Mouse (Mus musculus) intestine, embryonic 15.5 days (tissue): ENCODE results near the gene Gm813. TPM values are rescaled to one million over a fixed set of nuclear protein-coding genes. Genes with fewer than 3 reads are reported as not detected.

Experiments used
- ATAC-seq: fragments of 200-750 bp; cut with Nextera tagmentation; 2 replicates; pipeline ENCODE4 v1.8.0; 2017; ENCODE audit warnings: moderate TSS enrichment, moderate library complexity
- H3K27ac ChIP-seq: fragments of 300-500 bp; sonication (generic); 2 replicates; pipeline ENCODE4 v1.5.1; 2015; ENCODE audit warnings: mild to moderate bottlenecking, inconsistent platforms
- H3K27me3 ChIP-seq: fragments of 300-500 bp; sonication (generic); replicated peaks from 2 replicates; pipeline ENCODE4 v1.6.1; 2015; ENCODE audit warnings: inconsistent platforms
- H3K36me3 ChIP-seq: fragments of 300-500 bp; sonication (generic); 2 replicates; pipeline ENCODE4 v1.6.1; 2015; ENCODE audit warnings: inconsistent platforms
- H3K4me1 ChIP-seq: fragments of 300-500 bp; sonication (generic); replicated peaks from 2 replicates; pipeline ENCODE4 v1.6.1; 2015; ENCODE audit warnings: inconsistent platforms
- H3K4me2 ChIP-seq: fragments of 300-500 bp; sonication (generic); replicated peaks from 2 replicates; pipeline ENCODE4 v1.6.1; 2015; ENCODE audit warnings: mild to moderate bottlenecking, inconsistent platforms
- H3K4me3 ChIP-seq: fragments of 300-500 bp; sonication (generic); replicated peaks from 2 replicates; pipeline ENCODE4 v1.5.1; 2015; ENCODE audit warnings: inconsistent platforms
- H3K9ac ChIP-seq: fragments of 300-500 bp; sonication (generic); 2 replicates; pipeline ENCODE4 v1.6.1; 2015; ENCODE audit warnings: inconsistent platforms
- H3K9me3 ChIP-seq: fragments of 300-500 bp; sonication (generic); 2 replicates; pipeline ENCODE4 v1.6.1; 2016; ENCODE audit warnings: inconsistent platforms
- WGBS: fragments of 180-500 bp; shearing (Covaris S2); methylation state at CpG from one replicate; pipeline ENCODE4 v1.1.7; 2015; 5-methylcytosine and 5-hydroxymethylcytosine counted together
- polyA plus RNA-seq: library from polyadenylated mRNA; unstranded; fragments of >200 nt; fragmentation: Nextera tagmentation; extraction: Ambion mirVana; gene quantifications from 2 replicates; pipeline ENCODE4 v1.2.1, GENCODE M21; 2015

Gm813 gene
- polyA plus RNA-seq, 1 experiment from 2014 or later: not detected

DNA sequence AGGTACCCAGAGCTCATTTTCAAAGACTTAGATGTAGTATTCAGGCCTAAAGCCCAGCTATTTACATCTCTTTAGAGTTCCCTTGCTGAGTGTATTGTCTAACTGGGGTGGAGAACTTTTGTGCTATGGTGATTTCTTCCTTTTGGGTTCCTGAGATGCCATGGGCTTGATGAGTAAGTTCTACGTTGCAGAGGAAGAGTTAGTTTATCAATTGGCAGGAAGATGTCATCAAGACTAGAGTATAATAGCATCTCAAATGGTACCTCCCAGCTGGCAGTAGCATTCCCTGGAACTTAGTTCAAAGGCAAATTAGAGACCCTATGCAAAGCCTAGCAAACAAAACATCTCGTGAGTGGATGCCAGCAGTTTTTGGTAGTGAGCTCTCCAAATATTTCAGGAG is 19.1 kb upstream of the Gm813 start:
- no peak for ATAC-seq
- no peak overlapping the region for H3K4me2 ChIP-seq
- H3K27me3 ChIP-seq: no peaks in the 10 kb centered on the region
- H3K27ac ChIP-seq: no peak overlapping the region
- 52% methylated on average over 2 of the region's 2 CpGs for WGBS
- H3K4me1 ChIP-seq: no peaks in the 10 kb centered on the region
- no peaks in the 10 kb centered on the region for H3K36me3 ChIP-seq
- H3K4me3 ChIP-seq: no peak overlapping the region
- H3K9ac ChIP-seq: no peak overlapping the region
- no peaks in the 10 kb centered on the region for H3K9me3 ChIP-seq

DNA sequence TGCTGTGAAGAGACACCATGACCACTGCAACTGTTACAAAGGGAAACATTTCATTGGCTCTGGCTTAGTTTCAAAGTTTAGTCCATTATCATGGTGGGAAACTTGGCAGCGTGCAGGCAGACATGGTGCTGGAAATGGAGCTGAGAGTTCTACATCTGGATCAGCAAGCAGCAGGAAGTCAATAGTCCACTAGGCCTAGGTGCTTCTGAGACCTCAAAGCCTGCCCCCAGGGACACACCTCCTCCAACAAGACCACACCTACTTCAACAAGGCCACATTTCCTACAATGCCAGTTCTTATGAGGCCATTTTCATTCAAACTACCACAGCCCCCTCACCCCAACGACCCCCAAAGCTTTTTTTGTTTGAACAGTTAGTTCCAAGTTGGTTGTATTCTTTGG is 13.0 kb upstream of the Gm813 start:
- H3K4me2 ChIP-seq: no peak overlapping the region
- 57% methylated on average over 2 of the region's 2 CpGs for WGBS
- no peaks in the 10 kb centered on the region for H3K27me3 ChIP-seq
- no peaks in the 10 kb centered on the region for H3K9me3 ChIP-seq
- no peak overlapping the region for H3K4me3 ChIP-seq
- H3K4me1 ChIP-seq: no peaks in the 10 kb centered on the region
- ATAC-seq: no peak
- H3K36me3 ChIP-seq: no peaks in the 10 kb centered on the region
- H3K27ac ChIP-seq: no peak overlapping the region
- no peak overlapping the region for H3K9ac ChIP-seq

DNA sequence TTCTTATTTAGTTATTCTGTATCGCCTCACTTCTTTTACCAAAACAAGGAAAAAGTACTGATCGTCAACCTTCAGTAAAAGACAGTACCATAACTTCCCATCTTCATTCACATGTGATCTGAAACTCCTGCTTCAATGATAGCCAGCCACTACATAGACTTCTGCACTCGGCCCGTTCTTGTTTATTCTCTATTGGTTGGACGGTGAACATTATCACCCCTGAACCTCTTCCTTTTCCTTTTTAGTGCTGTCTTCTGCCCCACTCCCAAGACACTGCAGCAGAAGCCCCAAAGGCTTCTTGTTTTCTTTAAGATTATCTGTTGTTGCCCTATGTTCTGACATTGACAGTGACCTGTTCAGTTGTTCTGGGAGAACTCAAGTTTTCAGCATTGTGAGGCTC is 12.2 kb upstream of the Gm813 start:
- Histone ChIP-seq H3K4me1 (no peaks in the 10 kb centered on the region), H3K27ac (no peak overlapping the region), H3K4me3 (no peak overlapping the region), H3K27me3 (no peaks in the 10 kb centered on the region), H3K36me3 (no peaks in the 10 kb centered on the region), H3K4me2 (no peak overlapping the region), H3K9me3 (no peaks in the 10 kb centered on the region), H3K9ac (no peak overlapping the region)
- WGBS: 88% methylated on average over 5 of the region's 5 CpGs
- no peak for ATAC-seq

DNA sequence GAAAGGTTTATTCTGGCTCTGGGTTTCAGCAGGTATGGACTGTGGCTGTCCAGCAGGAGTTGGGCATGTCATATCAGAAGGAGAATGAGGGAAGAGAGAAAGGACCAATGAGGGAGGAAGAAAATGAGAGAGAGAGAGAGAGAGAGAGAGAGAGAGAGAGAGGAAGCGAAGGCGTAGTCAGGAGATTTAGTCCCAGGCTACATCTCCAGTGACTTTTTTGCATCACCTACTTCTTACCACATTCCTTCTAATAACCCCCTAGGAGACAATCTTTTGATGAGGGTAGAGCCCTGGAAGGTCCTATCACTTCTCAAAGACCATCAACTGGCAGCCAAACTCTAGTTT is 11.5 kb upstream of the Gm813 start:
- H3K27me3 ChIP-seq: no peaks in the 10 kb centered on the region
- no peak for ATAC-seq
- H3K9me3 ChIP-seq: no peaks in the 10 kb centered on the region
- WGBS: 100% methylated on average over 2 of the region's 2 CpGs
- H3K4me3 ChIP-seq: no peak overlapping the region
- H3K4me1 ChIP-seq: no peaks in the 10 kb centered on the region
- no peak overlapping the region for H3K27ac ChIP-seq
- H3K9ac ChIP-seq: no peak overlapping the region
- H3K36me3 ChIP-seq: no peaks in the 10 kb centered on the region
- H3K4me2 ChIP-seq: no peak overlapping the region

DNA sequence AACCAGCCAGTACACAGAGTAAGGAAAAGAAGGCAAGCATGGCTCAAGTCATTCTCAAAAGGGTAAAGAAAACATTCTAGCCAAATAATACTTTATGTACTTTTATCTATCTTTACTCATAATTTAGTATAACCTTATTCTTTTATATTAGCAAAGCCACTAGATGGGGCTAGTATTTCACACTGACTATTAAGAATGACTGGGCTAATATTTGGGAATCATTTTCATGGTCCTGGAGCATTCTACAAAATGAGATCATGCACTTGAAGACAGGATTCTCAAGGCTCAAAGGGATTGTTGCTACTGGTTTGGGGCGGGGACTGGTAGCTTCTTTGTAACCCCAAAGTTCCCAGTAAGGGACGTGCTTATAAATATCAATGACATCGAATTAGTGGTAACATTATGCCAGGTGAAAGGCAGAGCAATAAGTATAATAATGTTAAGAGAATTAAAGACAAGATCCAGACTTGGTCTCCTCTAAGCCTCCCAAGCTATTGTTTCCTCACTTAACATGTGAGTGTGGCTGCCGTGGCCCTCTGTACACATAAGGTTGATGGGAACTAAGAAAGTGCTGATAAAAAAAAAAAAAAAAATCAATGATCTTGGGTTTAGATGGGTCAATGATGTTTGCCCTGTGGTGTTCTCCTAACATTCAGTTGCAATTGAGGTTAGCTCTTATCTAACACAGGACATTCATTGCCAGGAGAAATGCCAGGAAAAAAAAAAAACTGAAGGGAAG is 11.0 kb upstream of the Gm813 start:
- Histone ChIP-seq H3K36me3 (no peaks in the 10 kb centered on the region), H3K4me2 (no peak overlapping the region), H3K9ac (no peak overlapping the region), H3K9me3 (no peaks in the 10 kb centered on the region), H3K4me3 (no peak overlapping the region), H3K27me3 (no peaks in the 10 kb centered on the region), H3K27ac (no peak overlapping the region), H3K4me1 (no peaks in the 10 kb centered on the region)
- 81% methylated on average over 4 of the region's 4 CpGs for WGBS
- no peak for ATAC-seq

DNA sequence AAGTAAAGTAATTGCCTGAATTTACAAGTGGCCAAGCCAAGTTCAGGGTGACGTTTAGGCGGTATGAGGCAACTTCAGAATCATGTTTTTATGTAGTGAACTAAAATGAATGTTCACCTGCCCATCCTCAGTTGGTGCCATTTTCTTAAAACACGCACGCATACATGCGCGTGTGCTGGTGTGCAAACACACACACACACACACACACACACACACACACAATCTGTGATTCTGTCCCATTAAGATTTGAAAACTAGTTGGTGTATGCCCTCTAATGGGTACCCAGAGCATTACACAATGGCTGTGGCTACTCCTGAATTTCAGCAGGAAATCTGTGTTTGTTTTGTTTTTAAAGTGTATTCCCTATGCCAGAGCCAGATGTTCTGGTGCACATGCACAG is 7.2 kb upstream of the Gm813 start:
- H3K27ac ChIP-seq: no peak overlapping the region
- 87% methylated on average over 6 of the region's 6 CpGs for WGBS
- no peaks in the 10 kb centered on the region for H3K4me1 ChIP-seq
- no peaks in the 10 kb centered on the region for H3K9me3 ChIP-seq
- ATAC-seq: peak; percentile 49; the same call in 1 of the 2 replicates
- no peak overlapping the region for H3K9ac ChIP-seq
- H3K36me3 ChIP-seq: no peaks in the 10 kb centered on the region
- H3K4me3 ChIP-seq: no peak overlapping the region
- no peaks in the 10 kb centered on the region for H3K27me3 ChIP-seq
- H3K4me2 ChIP-seq: no peak overlapping the region

DNA sequence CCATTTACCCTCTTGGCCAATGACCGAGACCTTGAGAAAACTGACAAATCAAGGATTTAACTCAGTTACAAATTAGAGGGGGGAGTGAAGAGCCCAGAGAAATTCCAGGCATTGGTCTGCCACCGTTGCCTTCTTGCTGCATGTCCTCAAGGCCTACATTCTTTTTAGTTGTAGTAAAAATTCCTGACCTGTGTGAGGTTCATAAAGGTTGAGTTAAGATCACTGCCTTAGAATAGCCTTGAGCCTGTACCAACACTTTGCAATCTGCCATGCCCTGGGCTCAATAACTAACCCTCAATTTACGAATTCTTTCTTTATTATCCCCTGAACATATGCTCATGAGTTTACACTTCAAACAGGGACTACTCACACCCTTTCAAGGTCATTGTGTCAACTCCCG is 6.3 kb upstream of the Gm813 start:
- H3K4me2 ChIP-seq: no peak overlapping the region
- H3K36me3 ChIP-seq: no peaks in the 10 kb centered on the region
- ATAC-seq: no peak
- H3K27ac ChIP-seq: no peak overlapping the region
- no peak overlapping the region for H3K4me3 ChIP-seq
- no peaks in the 10 kb centered on the region for H3K27me3 ChIP-seq
- H3K9ac ChIP-seq: no peak overlapping the region
- 58% methylated on average over 4 of the region's 4 CpGs for WGBS
- H3K4me1 ChIP-seq: no peaks in the 10 kb centered on the region
- no peaks in the 10 kb centered on the region for H3K9me3 ChIP-seq

DNA sequence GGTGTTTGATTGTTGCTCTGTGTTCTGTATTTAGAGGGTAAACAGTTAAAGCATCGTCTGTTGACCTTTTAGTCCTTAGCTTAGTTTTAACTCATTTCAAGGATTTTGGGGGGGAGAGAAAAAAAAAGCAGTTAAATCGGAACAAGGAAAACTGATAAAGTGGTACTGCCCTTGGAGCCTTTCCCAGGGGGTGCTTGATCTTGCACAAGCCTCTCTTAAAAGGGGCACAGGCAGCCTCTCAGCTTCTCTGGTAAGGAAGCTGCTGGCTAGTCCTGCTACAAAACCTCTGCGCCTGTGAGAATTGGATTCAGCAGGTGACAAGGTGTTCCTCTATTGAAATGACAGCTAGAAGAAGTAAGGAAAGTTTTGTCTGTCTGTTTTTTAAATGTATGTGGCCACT is 5.6 kb upstream of the Gm813 start:
- Histone ChIP-seq H3K9me3 (no peaks in the 10 kb centered on the region), H3K4me1 (no peaks in the 10 kb centered on the region), H3K9ac (no peak overlapping the region), H3K27me3 (no peaks in the 10 kb centered on the region), H3K36me3 (no peaks in the 10 kb centered on the region), H3K4me2 (no peak overlapping the region), H3K4me3 (no peak overlapping the region), H3K27ac (no peak overlapping the region)
- no peak for ATAC-seq
- WGBS: 84% methylated on average over 3 of the region's 3 CpGs

DNA sequence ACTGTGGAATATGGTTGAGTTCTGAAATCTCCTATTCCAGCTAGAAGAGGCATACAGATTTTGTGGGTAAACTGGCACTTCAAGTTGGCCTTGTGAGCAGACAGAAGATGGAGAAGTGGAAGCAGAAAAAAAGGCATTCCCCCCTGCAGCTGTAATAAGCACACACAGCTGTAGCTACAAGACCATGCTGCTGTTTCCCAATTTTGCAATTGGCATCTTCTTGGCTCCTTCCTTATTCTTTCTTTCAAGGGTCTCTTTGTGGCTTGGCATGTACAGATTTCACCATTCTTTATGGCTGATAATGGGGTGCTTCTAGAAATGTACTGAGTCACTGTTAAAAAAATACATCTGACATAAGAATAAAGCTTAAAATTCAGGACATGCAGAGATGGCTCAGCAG is 568 bp upstream of the Gm813 start:
- Histone ChIP-seq H3K4me3 (no peak overlapping the region), H3K36me3 (no peaks in the 10 kb centered on the region), H3K4me2 (no peak overlapping the region), H3K27ac (no peak overlapping the region), H3K4me1 (no peaks in the 10 kb centered on the region), H3K9ac (no peak overlapping the region), H3K27me3 (no peaks in the 10 kb centered on the region), H3K9me3 (no peaks in the 10 kb centered on the region)
- no peak for ATAC-seq

DNA sequence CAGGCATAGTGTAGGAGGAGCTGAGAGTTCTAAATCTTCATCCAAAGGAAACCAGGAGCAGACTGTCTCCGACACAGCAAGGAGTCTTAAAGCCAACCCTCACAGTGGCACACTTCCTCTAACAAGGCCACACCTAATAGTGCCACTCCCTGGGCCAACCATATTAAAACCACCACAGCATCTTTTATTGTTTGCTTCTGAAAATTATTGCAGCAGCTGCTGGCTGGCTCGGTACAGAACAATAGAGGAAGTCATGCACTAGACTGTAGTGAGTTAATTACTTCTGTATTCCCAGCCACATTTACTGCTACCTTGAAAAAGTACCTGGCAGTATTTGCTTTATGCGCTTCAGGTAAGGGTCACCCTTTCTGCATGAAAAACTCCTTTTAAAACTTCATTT is 3.8 kb downstream of the Gm813 start:
- Histone ChIP-seq H3K27me3 (no peaks in the 10 kb centered on the region), H3K9me3 (no peaks in the 10 kb centered on the region), H3K27ac (no peak overlapping the region), H3K4me1 (no peaks in the 10 kb centered on the region), H3K9ac (no peak overlapping the region), H3K36me3 (no peaks in the 10 kb centered on the region), H3K4me2 (no peak overlapping the region), H3K4me3 (no peak overlapping the region)
- ATAC-seq: peak; percentile 77
- WGBS: 54% methylated on average over 3 of the region's 3 CpGs

DNA sequence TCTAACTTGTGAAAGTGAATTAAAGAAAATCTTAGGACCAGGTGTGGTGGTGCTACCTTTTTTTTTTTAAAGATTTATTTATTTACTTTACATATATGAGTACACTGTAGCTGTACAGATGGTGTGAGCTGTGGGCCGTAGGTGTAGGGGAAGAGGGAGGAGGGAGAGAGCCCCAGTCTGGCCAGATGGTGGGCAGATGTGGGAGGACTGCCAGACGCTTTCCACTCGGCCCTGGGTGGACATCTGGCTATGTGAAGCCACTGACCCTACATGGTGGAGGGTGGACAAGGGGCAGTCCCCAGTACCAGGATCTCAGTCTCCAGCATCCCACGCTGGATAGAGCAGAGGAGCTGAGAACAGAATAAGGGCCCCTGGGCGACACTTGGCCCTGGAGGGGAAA is 9.7 kb downstream of the Gm813 start:
- Histone ChIP-seq H3K4me1 (no peaks in the 10 kb centered on the region), H3K27me3 (no peaks in the 10 kb centered on the region), H3K4me2 (no peak overlapping the region), H3K9ac (no peak overlapping the region), H3K27ac (no peak overlapping the region), H3K9me3 (no peaks in the 10 kb centered on the region), H3K4me3 (no peak overlapping the region), H3K36me3 (no peaks in the 10 kb centered on the region)
- ATAC-seq: no peak; the same call in 1 of the 2 replicates
- WGBS: 48% methylated on average over 5 of the region's 5 CpGs

DNA sequence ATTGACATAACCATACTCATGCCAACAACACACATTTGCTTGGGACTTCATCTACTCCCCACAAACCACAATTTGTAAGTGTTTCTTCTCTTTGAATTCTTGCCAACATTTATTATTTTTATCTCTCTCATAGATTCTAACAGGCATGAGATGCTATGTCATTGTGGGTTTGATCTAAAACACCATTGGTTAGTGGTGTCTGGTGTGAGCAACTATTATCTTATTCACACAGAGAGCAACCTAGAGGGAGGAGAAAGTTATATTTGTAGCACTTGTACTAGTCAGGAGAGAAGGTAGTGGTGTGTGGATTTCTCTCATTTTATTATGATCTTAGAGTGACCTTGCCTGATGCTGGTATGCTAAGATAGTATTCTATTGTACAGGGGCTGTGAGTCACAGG is 12.1 kb downstream of the Gm813 start:
- no peaks in the 10 kb centered on the region for H3K27me3 ChIP-seq
- H3K4me2 ChIP-seq: no peak overlapping the region
- H3K9ac ChIP-seq: no peak overlapping the region
- H3K9me3 ChIP-seq: no peaks in the 10 kb centered on the region
- no peaks in the 10 kb centered on the region for H3K4me1 ChIP-seq
- H3K27ac ChIP-seq: no peak overlapping the region
- ATAC-seq: no peak
- H3K4me3 ChIP-seq: no peak overlapping the region
- no peaks in the 10 kb centered on the region for H3K36me3 ChIP-seq

DNA sequence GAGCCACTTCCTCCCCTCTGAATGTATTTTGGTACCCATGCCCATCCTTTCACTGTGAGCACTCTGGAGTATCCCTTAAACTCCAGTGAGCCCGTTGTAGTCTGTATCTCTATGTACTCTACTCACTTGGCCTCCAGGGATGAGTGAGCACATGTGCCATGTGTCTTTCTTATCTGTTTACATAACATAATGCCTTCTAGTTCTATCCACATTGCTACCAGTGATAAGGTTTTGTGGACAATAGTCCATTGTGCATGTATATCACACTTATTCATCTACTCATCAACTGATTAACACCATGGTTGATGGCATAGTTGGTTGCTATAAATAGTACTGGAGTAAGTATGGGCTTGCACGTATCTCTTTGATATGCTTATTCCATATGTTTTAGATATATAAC is 12.9 kb downstream of the Gm813 start:
- no peak overlapping the region for H3K27ac ChIP-seq
- ATAC-seq: no peak
- no peak overlapping the region for H3K4me2 ChIP-seq
- 84% methylated on average over 2 of the region's 2 CpGs for WGBS
- H3K4me3 ChIP-seq: no peak overlapping the region
- no peaks in the 10 kb centered on the region for H3K27me3 ChIP-seq
- no peaks in the 10 kb centered on the region for H3K4me1 ChIP-seq
- H3K9me3 ChIP-seq: no peaks in the 10 kb centered on the region
- H3K9ac ChIP-seq: no peak overlapping the region
- H3K36me3 ChIP-seq: no peaks in the 10 kb centered on the region
